Mouse (Mus musculus): ENCODE measurements at regions not wholly inside any gene's neighbourhood (a gene's known extent, or its start where the extent isn't known, plus 50 kb on each side); places are given as distances from the start of the nearest gene placed in this dataset.

- intact Hi-C loops (cut with DNase I) = no loop called here
- H3K27ac ChIP-seq = no peak overlapping the region
- H3K4me3 ChIP-seq = no peak overlapping the region
- DNase-seq = no peak
- TF ChIP-seq CTCF (IDR thresholded peaks at IDR 0.05) = no peak
Measured at GRCm38 (mm10) chr14:100561884-100562283, 277.4 kb upstream of the Klf12 start.

- no peak overlapping the region for H3K27ac ChIP-seq
- TF ChIP-seq CTCF (IDR thresholded peaks at IDR 0.05) = 0 out of 2 replicates have a peak, but pooled peaks have one; percentile 1
- peak; percentile 81 for DNase-seq
- H3K4me3 ChIP-seq = no peak overlapping the region
- intact Hi-C loops (cut with DNase I) = no loop called here
Measured at GRCm38 (mm10) chr14:100558378-100558777, 273.9 kb upstream of the Klf12 start.

GRCm38 (mm10) chr14:100552466-100552865 is 268.0 kb upstream of the Klf12 start:
- no peak for DNase-seq
- TF ChIP-seq CTCF (IDR thresholded peaks at IDR 0.05) = no peak
- H3K27ac ChIP-seq = no peak overlapping the region
- intact Hi-C loops (cut with DNase I) = no loop called here
- no peak overlapping the region for H3K4me3 ChIP-seq

- TF ChIP-seq CTCF (IDR thresholded peaks at IDR 0.05) = no peak
- DNase-seq = no peak
- intact Hi-C loops (cut with DNase I) = no loop called here
Measured at GRCm38 (mm10) chr14:100550266-100550665, 265.8 kb upstream of the Klf12 start.

DNA sequence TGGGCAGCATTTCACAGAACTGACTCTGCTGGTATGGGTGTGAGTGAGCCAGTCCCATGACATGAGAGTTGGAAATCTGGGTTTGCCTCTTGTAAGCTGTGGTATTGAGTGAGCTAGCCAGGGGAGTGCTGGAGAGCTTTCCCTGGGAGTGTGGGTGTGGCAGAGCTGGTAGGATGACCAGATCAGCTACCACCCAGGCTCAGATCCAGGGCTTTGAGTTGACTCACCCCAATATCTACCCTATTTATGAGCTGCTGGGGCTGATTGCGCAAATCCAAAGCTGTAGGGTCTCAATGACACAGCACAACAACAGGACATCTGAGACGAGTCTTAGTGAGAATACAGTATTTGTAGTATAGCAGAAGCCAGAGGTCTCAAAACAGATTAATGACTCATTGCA is 245.7 kb upstream of the Klf12 start:
- Histone ChIP-seq H3K27ac (no peak overlapping the region), H3K4me3 (no peak overlapping the region)
- TF ChIP-seq CTCF (IDR thresholded peaks at IDR 0.05) = no peak
- peak; percentile 23 for DNase-seq
- intact Hi-C loops (cut with DNase I) = no loop called here

More at GRCm38 (mm10) chr14:100550266-100550665, 265.8 kb upstream of the Klf12 start:
- H3K27ac ChIP-seq = no peak overlapping the region
- no peak overlapping the region for H3K4me3 ChIP-seq

GRCm38 (mm10) chr14:100529758-100530157 is 245.3 kb upstream of the Klf12 start:
- Histone ChIP-seq H3K4me3 (no peak overlapping the region), H3K27ac (no peak overlapping the region)
- no peak for TF ChIP-seq CTCF (IDR thresholded peaks at IDR 0.05)
- intact Hi-C loops (cut with DNase I) = no loop called here
- no peak for DNase-seq

- intact Hi-C loops (cut with DNase I) = no loop called here
- Histone ChIP-seq H3K4me3 (no peak overlapping the region), H3K27ac (no peak overlapping the region)
- no peak for TF ChIP-seq CTCF (IDR thresholded peaks at IDR 0.05)
- DNase-seq = no peak
Measured at GRCm38 (mm10) chr14:100509396-100509795, 224.9 kb upstream of the Klf12 start.

- no peak for TF ChIP-seq CTCF (IDR thresholded peaks at IDR 0.05)
- H3K4me3 ChIP-seq = no peak overlapping the region
- H3K27ac ChIP-seq = no peak overlapping the region
- intact Hi-C loops (cut with DNase I) = no loop called here
- no peak for DNase-seq
Measured at GRCm38 (mm10) chr14:100508087-100508486, 223.6 kb upstream of the Klf12 start.

- intact Hi-C loops (cut with DNase I) = no loop called here
- TF ChIP-seq CTCF (IDR thresholded peaks at IDR 0.05) = no peak
- Histone ChIP-seq H3K27ac (no peak overlapping the region), H3K4me3 (no peak overlapping the region)
- DNase-seq = no peak
Measured at GRCm38 (mm10) chr14:100507616-100508015, 223.1 kb upstream of the Klf12 start.

DNA sequence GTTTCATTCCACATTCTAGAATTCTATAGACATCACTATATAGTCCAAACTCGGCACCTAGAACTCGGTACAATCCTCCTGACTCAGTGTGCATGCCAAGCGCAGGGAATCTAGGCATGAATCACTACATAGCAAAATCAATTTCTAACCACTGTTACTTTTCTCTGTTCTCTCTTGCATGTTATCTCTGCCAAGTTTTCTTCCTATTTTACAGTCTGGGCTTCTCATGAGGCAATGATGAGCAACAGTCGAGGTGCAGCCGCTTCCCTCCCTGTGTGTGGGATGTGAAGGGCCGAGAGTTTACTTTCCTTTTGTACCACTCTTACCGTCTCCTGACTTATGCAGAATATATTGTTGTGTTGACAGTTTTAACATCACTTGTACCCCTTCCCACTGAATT is 204.4 kb upstream of the Klf12 start:
- no peak for TF ChIP-seq CTCF (IDR thresholded peaks at IDR 0.05)
- Histone ChIP-seq H3K27ac (no peak overlapping the region), H3K4me3 (no peak overlapping the region)
- DNase-seq = no peak
- intact Hi-C loops (cut with DNase I) = loop anchor here (10.0 kb wide), 1 partner anchor 554 kb away; no protein-coding TSS in a partner anchor

DNA sequence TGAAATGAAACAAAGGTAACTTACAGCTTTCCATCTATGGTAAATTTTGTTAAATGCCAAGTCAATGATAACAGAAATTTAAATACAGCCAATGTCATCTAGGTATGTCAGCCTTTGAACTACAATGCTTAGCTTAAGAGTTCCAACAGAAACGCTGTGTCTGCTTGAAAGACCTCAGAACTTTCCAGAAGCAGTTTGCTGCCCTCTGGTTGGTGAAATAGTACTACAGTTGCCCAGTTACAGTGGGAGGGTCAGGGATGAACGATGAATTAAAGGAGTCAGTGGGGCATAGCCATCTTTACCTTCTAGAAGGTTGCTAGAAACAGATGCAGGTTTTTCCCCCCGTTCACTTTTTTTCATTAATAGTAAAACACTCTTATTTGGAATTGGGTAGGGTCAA is 201.0 kb upstream of the Klf12 start:
- H3K27ac ChIP-seq = no peak overlapping the region
- H3K4me3 ChIP-seq = no peak overlapping the region
- DNase-seq = no peak
- intact Hi-C loops (cut with DNase I) = loop anchor here (10.0 kb wide), 1 partner anchor 551 kb away; no protein-coding TSS in a partner anchor
- peak; percentile 56 for TF ChIP-seq CTCF (IDR thresholded peaks at IDR 0.05)

DNA sequence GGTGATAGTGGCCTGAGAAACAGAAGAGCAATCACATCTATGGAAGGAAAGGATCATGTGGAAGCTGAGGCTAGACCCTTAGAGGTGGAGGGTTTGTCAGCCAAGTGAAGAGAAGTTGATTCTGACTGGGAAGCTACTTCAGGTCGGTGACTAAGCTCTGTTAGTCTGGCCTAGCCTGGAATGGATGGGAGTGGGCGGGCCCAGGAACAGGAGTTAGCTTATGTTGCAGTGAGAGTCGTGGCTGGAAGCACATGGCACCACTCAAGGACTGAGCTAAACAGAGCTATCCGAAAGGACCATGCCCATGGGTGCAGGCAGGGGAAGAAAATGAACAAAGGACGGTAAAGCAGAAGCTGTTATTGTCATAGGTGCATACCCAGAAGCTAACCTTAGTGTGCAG is 199.6 kb upstream of the Klf12 start:
- Histone ChIP-seq H3K4me3 (no peak overlapping the region), H3K27ac (no peak overlapping the region)
- intact Hi-C loops (cut with DNase I) = loop anchor here (10.0 kb wide), 1 partner anchor 549 kb away; no protein-coding TSS in a partner anchor
- DNase-seq = no peak
- no peak for TF ChIP-seq CTCF (IDR thresholded peaks at IDR 0.05)

GRCm38 (mm10) chr14:100477595-100478380 is 193.3 kb upstream of the Klf12 start:
- no peak overlapping the region for H3K27ac ChIP-seq
- H3K4me3 ChIP-seq = peak overlapping the region; percentile 58
- intact Hi-C loops (cut with DNase I) = no loop called here
- no peak for TF ChIP-seq CTCF (IDR thresholded peaks at IDR 0.05)
- no peak for DNase-seq

GRCm38 (mm10) chr14:100468311-100468710 is 183.8 kb upstream of the Klf12 start:
- Histone ChIP-seq H3K27ac (peak overlapping the region; percentile 63), H3K4me3 (no peak overlapping the region)
- intact Hi-C loops (cut with DNase I) = no loop called here
- DNase-seq = peak; percentile 69
- TF ChIP-seq CTCF (IDR thresholded peaks at IDR 0.05) = no peak

All from gastrocnemius, adult 2 months (tissue).